Mouse (Mus musculus): ENCODE data around the gene Apol7a.
"Not testable (repeated sequence)": the region's sequence is repeated elsewhere in the genome, so short reads cannot be mapped to it uniquely, and the experiment has no call there.

- not testable (repeated sequence) for TF ChIP-seq TAL1, GATA1 (IDR thresholded peaks at IDR 0.05; ENCODE audit: low read length)
These were observed 5.1 kb downstream of the Apol7a start for GRCm38 (mm10) chr15:77393832-77394231.

Measured in erythroblast, embryonic 14.5 days (primary cell).